23 mouse cellular contexts compared by ENCODE assay signal in the genomic region with DNA sequence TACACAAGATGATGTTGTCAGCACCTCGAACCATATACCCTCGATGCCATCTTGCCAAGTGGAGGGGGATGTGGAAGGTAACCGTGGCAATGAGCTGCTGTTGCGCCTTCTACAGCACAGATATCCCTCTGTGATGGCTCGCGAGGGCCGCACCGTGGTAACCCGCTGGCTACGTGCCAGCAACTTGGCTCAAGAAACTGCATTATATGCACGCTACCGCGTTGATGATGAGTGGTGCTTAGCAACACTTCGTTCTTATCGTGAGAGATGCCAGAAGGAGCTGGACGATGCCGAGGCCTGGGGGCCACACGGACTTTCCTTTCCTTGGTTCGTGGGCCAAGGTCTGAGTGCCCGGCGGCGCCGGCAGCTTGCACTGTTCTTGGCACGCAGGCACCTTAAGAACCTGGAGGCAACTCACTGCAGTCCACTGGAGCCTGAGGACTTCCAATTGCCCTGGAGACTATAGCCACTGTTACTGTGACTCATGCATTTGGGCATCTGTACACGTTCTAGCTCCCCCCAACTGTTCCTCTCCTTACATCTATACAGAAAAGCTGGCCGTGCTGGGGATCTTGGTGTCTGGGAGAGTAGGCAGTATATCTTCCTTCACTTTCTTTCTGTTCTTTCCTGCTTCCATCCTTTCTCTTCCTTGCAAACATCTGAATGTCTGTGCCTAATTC. TPM values are rescaled to one million over a fixed set of nuclear protein-coding genes. Genes with fewer than 3 reads are reported as not detected.
DNase-seq lines count a peak whose midpoint lies in the region; ATAC-seq and TF ChIP-seq lines count a peak whose summit lies in the region.
"Had no signal": no experiment of that assay in that cellular context is flagged by ENCODE, and none has a peak within 500 bp of the region (broad histone marks: within the 10 kb centered on the region; RNA-seq: fewer than 3 reads in every experiment).

No protein-coding gene starts in this region.

- no peak for TF ChIP-seq CTCF in midbrain, postnatal 0 days (IDR thresholded peaks at IDR 0.05)

- no peak overlapping the region for H3K4me2 ChIP-seq in midbrain, postnatal 0 days (ENCODE audit: low read depth, low read length, poor library complexity, severe bottlenecking)
- H3K4me2 ChIP-seq: liver, embryonic 11.5 days had no signal

- H3K9me3 ChIP-seq in midbrain, postnatal 0 days (ENCODE audit: low read length), result no peaks in the 10 kb centered on the region
- H3K9me3 ChIP-seq in midbrain, embryonic 10.5 days (replicated peaks), result no peaks in the 10 kb centered on the region
- H3K9me3 ChIP-seq: hindbrain, embryonic 10.5 days had no signal

- H3K4me1 ChIP-seq in midbrain, postnatal 0 days (ENCODE audit: insufficient read depth, low read length), result no peaks in the 10 kb centered on the region
- H3K4me1 ChIP-seq in midbrain, embryonic 10.5 days, result peaks cover 24% of the 10 kb centered on the region

- DNase-seq in cerebellum, postnatal 14 days, result peak; percentile 18 to 47
- peak; percentile 27 for DNase-seq in midbrain, postnatal 0 days (ENCODE audit: low spot score)
- DNase-seq in midbrain, embryonic 10.5 days (ENCODE audit: low spot score), result no peak
- peak; percentile 87 for DNase-seq in MN1 (ENCODE audit: low spot score)
- DNase-seq in spleen, postnatal 14 days (ENCODE audit: low spot score in 2 of 2), result no peak
- DNase-seq in gastrocnemius, adult 18-20 months (ENCODE audit: low spot score), result no peak
- DNase-seq: adrenal gland, adult 2 months; gastrocnemius, postnatal 25 days; kidney, adult 2 months; lung, adult 18-20 months; thymus, adult 18-20 months had no signal

- no peaks in the 10 kb centered on the region for H3K36me3 ChIP-seq in midbrain, postnatal 0 days (ENCODE audit: insufficient read depth, low read length)
- peaks cover 2% of the 10 kb centered on the region; the same call in 1 of the 2 replicates for H3K36me3 ChIP-seq in midbrain, embryonic 10.5 days

- H3K4me3 ChIP-seq in midbrain, postnatal 0 days (ENCODE audit: low read depth, low read length), result no peak overlapping the region
- H3K4me3 ChIP-seq in midbrain, embryonic 10.5 days, result no peak overlapping the region
- H3K4me3 ChIP-seq: erythroblast, embryonic 14.5 days; hindbrain, embryonic 10.5 days; left cerebral cortex, adult 2 months had no signal

- no peak for ATAC-seq in cerebellum, adult (ENCODE audit: insufficient number of reproducible peaks, low FRiP score, low TSS enrichment)
- no peak for ATAC-seq in midbrain, postnatal 0 days (ENCODE audit: low FRiP score)
- ATAC-seq: forebrain, embryonic 14.5 days had no signal

- WGBS in midbrain, postnatal 0 days, result 66% methylated on average over 26 of the region's 26 CpGs
- 83% methylated on average over 26 of the region's 26 CpGs for WGBS in midbrain, embryonic 10.5 days

- H3K27me3 ChIP-seq in midbrain, postnatal 0 days (ENCODE audit: insufficient read depth, low read length), result no peaks in the 10 kb centered on the region
- H3K27me3 ChIP-seq in midbrain, embryonic 10.5 days (ENCODE audit: low read depth, poor library complexity, severe bottlenecking), result no peaks in the 10 kb centered on the region

- H3K9ac ChIP-seq in midbrain, postnatal 0 days (replicated peaks; ENCODE audit: low read length, poor library complexity, severe bottlenecking), result no peak overlapping the region

- no peak overlapping the region for H3K27ac ChIP-seq in midbrain, postnatal 0 days (ENCODE audit: low read depth, low read length)
- H3K27ac ChIP-seq in midbrain, embryonic 10.5 days (replicated peaks), result no peak overlapping the region
- H3K27ac ChIP-seq: hindbrain, embryonic 10.5 days; left cerebral cortex, adult 2 months had no signal

RNA-seq across cellular contexts. Expression of a gene that starts 1.4 kb away (rescaled TPM):
- total RNA-seq in midbrain, postnatal 0 days (2014; rRNA removed), result not detected in 2 replicates
- polyA plus RNA-seq in midbrain, postnatal 0 days (2015; fragmentation: Nextera tagmentation; extraction: Ambion mirVana), result not detected in 2 replicates
- 0.07 TPM in 1 of 2 replicates, not detected in the other for polyA plus RNA-seq in midbrain, embryonic 10.5 days (2016; fragmentation: Nextera tagmentation; extraction: Ambion mirVana)
- total RNA-seq in gastrocnemius, adult 18-20 months (2021), result not detected
- total RNA-seq: adrenal gland, adult 2 months; gastrocnemius, postnatal 25 days; left cerebral cortex, adult 2 months; megakaryocyte-erythroid progenitor cell, adult 5-6 weeks; monocyte, adult 5-6 weeks had no signal
- polyA plus RNA-seq: adrenal gland, adult 2 months; cortical plate, adult 2 months; erythroblast, embryonic 14.5 days; forebrain, embryonic 14.5 days; heart, postnatal 0 days; kidney, adult 2 months; liver, embryonic 11.5 days; neural tube, embryonic 11.5 days; small intestine, adult 2 months had no signal

RNA-seq across cellular contexts. Expression of a gene that starts 2.5 kb away (rescaled TPM):
- total RNA-seq in midbrain, postnatal 0 days (2014; rRNA removed), result 69.5 and 85.6 TPM in 2 replicates
- polyA plus RNA-seq in midbrain, postnatal 0 days (2015; fragmentation: Nextera tagmentation; extraction: Ambion mirVana), result 112 and 116 TPM in 2 replicates
- 164 and 167 TPM in 2 replicates for polyA plus RNA-seq in midbrain, embryonic 10.5 days (2016; fragmentation: Nextera tagmentation; extraction: Ambion mirVana)
- 10 to 100 TPM; 48.9 to 51.1 TPM for total RNA-seq in gastrocnemius, adult 18-20 months (2021)

RNA-seq across cellular contexts. Expression of a gene that starts 25.9 kb away (rescaled TPM):
- total RNA-seq in midbrain, postnatal 0 days (2014; rRNA removed), result 416 and 487 TPM in 2 replicates
- 303 and 316 TPM in 2 replicates for polyA plus RNA-seq in midbrain, postnatal 0 days (2015; fragmentation: Nextera tagmentation; extraction: Ambion mirVana)
- polyA plus RNA-seq in midbrain, embryonic 10.5 days (2016; fragmentation: Nextera tagmentation; extraction: Ambion mirVana), result 95.6 and 110 TPM in 2 replicates
- total RNA-seq in gastrocnemius, adult 18-20 months (2021), result 10 to 100 TPM; 42.2 to 47.7 TPM

RNA-seq across cellular contexts. Expression of a gene that starts 35.2 kb away (rescaled TPM):
- total RNA-seq in midbrain, postnatal 0 days (2014; rRNA removed), result 25.8 and 29.8 TPM in 2 replicates
- 16.7 and 18.4 TPM in 2 replicates for polyA plus RNA-seq in midbrain, postnatal 0 days (2015; fragmentation: Nextera tagmentation; extraction: Ambion mirVana)
- 16.8 and 19.0 TPM in 2 replicates for polyA plus RNA-seq in midbrain, embryonic 10.5 days (2016; fragmentation: Nextera tagmentation; extraction: Ambion mirVana)
- 1 to 10 TPM; 3.3 to 5.9 TPM for total RNA-seq in gastrocnemius, adult 18-20 months (2021)

Comparison
In these comparisons a context has a peak if more than half of its experiments do, and no peak if none do; other contexts are left out.
1. DNase-seq: peak in cerebellum, postnatal 14 days (2 of 2), midbrain, postnatal 0 days (single experiment) and MN1 (single experiment); none in midbrain, embryonic 10.5 days (single experiment), spleen, postnatal 14 days (0 of 2) and gastrocnemius, adult 18-20 months (single experiment).